18 mouse cellular contexts compared by ENCODE assay signal in the genomic region with DNA sequence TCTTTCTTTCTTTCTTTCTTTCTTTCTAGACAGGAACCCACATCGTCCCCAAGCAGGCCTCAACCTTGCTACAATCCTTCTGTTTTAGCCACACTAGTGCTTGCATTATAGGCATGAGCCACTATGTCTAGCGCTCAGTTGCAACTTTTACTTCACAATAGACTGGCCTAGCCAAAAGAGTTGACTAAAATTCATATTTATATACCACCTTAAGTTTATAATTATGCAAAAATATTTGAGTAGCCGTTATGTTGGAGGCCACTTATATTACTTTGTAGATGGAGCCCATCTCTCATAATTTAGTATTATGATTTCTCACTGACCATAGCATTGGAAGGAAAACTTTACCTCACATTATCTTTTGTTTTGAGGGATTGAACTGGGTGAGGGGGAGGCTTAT. TPM values are rescaled to one million over a fixed set of nuclear protein-coding genes. Genes with fewer than 3 reads are reported as not detected.
DNase-seq lines count a peak whose midpoint lies in the region; ATAC-seq and TF ChIP-seq lines count a peak whose summit lies in the region.
"Had no signal": no experiment of that assay in that cellular context is flagged by ENCODE, and none has a peak within 500 bp of the region (broad histone marks: within the 10 kb centered on the region; RNA-seq: fewer than 3 reads in every experiment).

No protein-coding gene starts in this region.

- no peak overlapping the region for H3K9ac ChIP-seq in stomach, embryonic 16.5 days (ENCODE audit: low read length)
- no peak overlapping the region for H3K9ac ChIP-seq in stomach, postnatal 0 days (ENCODE audit: low read length)
- no peak overlapping the region for H3K9ac ChIP-seq in forebrain, postnatal 0 days
- no peak overlapping the region for H3K9ac ChIP-seq in midbrain, embryonic 12.5 days (replicated peaks)
- H3K9ac ChIP-seq in liver, embryonic 12.5 days = no peak overlapping the region
- H3K9ac ChIP-seq: liver, postnatal 0 days had no signal

- ATAC-seq in stomach, embryonic 16.5 days (ENCODE audit: insufficient read depth, low FRiP score) = no peak
- no peak for ATAC-seq in stomach, postnatal 0 days (ENCODE audit: low FRiP score, low TSS enrichment)
- ATAC-seq in forebrain, postnatal 0 days = no peak
- ATAC-seq in midbrain, embryonic 12.5 days (ENCODE audit: low FRiP score, low read depth) = no peak
- ATAC-seq in liver, embryonic 12.5 days = no peak
- ATAC-seq in megakaryocyte, adult 5-6 weeks (ENCODE audit: poor library complexity, severe bottlenecking) = no peak
- ATAC-seq: liver, postnatal 0 days had no signal

- no peak for TF ChIP-seq EP300 in stomach, postnatal 0 days (optimal IDR thresholded peaks at IDR 0.05)

- no peak overlapping the region for H3K4me3 ChIP-seq in stomach, embryonic 16.5 days (replicated peaks; ENCODE audit: low read length)
- H3K4me3 ChIP-seq in stomach, postnatal 0 days (ENCODE audit: low read depth, low read length) = no peak overlapping the region
- H3K4me3 ChIP-seq in forebrain, postnatal 0 days (ENCODE audit: low read depth, low read length) = no peak overlapping the region
- H3K4me3 ChIP-seq in midbrain, embryonic 12.5 days = no peak overlapping the region; the same call in 1 of the 2 replicates
- no peak overlapping the region for H3K4me3 ChIP-seq in liver, embryonic 12.5 days

- no peak overlapping the region for H3K27ac ChIP-seq in stomach, embryonic 16.5 days (ENCODE audit: low read length)
- no peak overlapping the region for H3K27ac ChIP-seq in stomach, postnatal 0 days (replicated peaks)
- no peak overlapping the region for H3K27ac ChIP-seq in forebrain, postnatal 0 days (ENCODE audit: low read depth, low read length)
- no peak overlapping the region for H3K27ac ChIP-seq in midbrain, embryonic 12.5 days (replicated peaks)
- no peak overlapping the region for H3K27ac ChIP-seq in liver, embryonic 12.5 days

- no peak for DNase-seq in stomach, postnatal 0 days (ENCODE audit: low spot score)
- DNase-seq in forebrain, postnatal 0 days = no peak
- DNase-seq in thymus, postnatal 0 days (ENCODE audit: low spot score) = no peak
- DNase-seq: adrenal gland, adult 2 months; cerebellum, postnatal 10 days; heart, adult 18-20 months; heart, postnatal 14 days; kidney, adult 2 months; layer of hippocampus, adult 9-11 months; left cerebral cortex, postnatal 4 days; liver, postnatal 0 days; right cerebral cortex, postnatal 14 days; thymus, postnatal 36 days had no signal

- H3K4me2 ChIP-seq in stomach, embryonic 16.5 days (ENCODE audit: low read depth, low read length) = peak overlapping the region; percentile 75; the same call in 1 of the 2 replicates
- H3K4me2 ChIP-seq in stomach, postnatal 0 days (replicated peaks; ENCODE audit: low read depth) = no peak overlapping the region
- H3K4me2 ChIP-seq in forebrain, postnatal 0 days (ENCODE audit: low read depth) = peak overlapping the region; percentile 45; the same call in 1 of the 2 replicates
- peak overlapping the region; percentile 66 for H3K4me2 ChIP-seq in midbrain, embryonic 12.5 days (replicated peaks)
- no peak overlapping the region for H3K4me2 ChIP-seq in liver, embryonic 12.5 days

- H3K9me3 ChIP-seq in stomach, embryonic 16.5 days (replicated peaks; ENCODE audit: control insufficient read depth, low read length) = no peaks in the 10 kb centered on the region
- no peaks in the 10 kb centered on the region for H3K9me3 ChIP-seq in stomach, postnatal 0 days (ENCODE audit: control insufficient read depth, low read length)
- no peaks in the 10 kb centered on the region for H3K9me3 ChIP-seq in forebrain, postnatal 0 days (ENCODE audit: low read length)
- H3K9me3 ChIP-seq in midbrain, embryonic 12.5 days = no peaks in the 10 kb centered on the region
- H3K9me3 ChIP-seq in liver, embryonic 12.5 days (replicated peaks) = no peaks in the 10 kb centered on the region
- H3K9me3 ChIP-seq: megakaryocyte, embryonic 14.5 days had no signal

- TF ChIP-seq CTCF in stomach, postnatal 0 days (IDR thresholded peaks at IDR 0.05; ENCODE audit: low read depth) = no peak
- no peak for TF ChIP-seq CTCF in forebrain, postnatal 0 days (IDR thresholded peaks at IDR 0.05; ENCODE audit: low read depth)

- H3K4me1 ChIP-seq in stomach, embryonic 16.5 days (ENCODE audit: control insufficient read depth, insufficient read depth, low read length) = peaks cover 11% of the 10 kb centered on the region
- H3K4me1 ChIP-seq in stomach, postnatal 0 days (replicated peaks; ENCODE audit: control insufficient read depth, insufficient read depth) = no peaks in the 10 kb centered on the region; the same call in 1 of the 2 replicates
- H3K4me1 ChIP-seq in forebrain, postnatal 0 days (ENCODE audit: insufficient read depth) = peaks cover 13% of the 10 kb centered on the region
- peaks cover 23% of the 10 kb centered on the region for H3K4me1 ChIP-seq in midbrain, embryonic 12.5 days
- H3K4me1 ChIP-seq in liver, embryonic 12.5 days = peaks cover 24% of the 10 kb centered on the region

- no peaks in the 10 kb centered on the region for H3K36me3 ChIP-seq in stomach, embryonic 16.5 days (ENCODE audit: control insufficient read depth, insufficient read depth, low read length)
- H3K36me3 ChIP-seq in stomach, postnatal 0 days (ENCODE audit: control insufficient read depth, insufficient read depth, low read length) = no peaks in the 10 kb centered on the region
- no peaks in the 10 kb centered on the region for H3K36me3 ChIP-seq in forebrain, postnatal 0 days (ENCODE audit: insufficient read depth)
- peaks cover 4% of the 10 kb centered on the region; the same call in 1 of the 2 replicates for H3K36me3 ChIP-seq in midbrain, embryonic 12.5 days
- H3K36me3 ChIP-seq in liver, embryonic 12.5 days = no peaks in the 10 kb centered on the region

- H3K27me3 ChIP-seq in stomach, embryonic 16.5 days (ENCODE audit: control insufficient read depth, insufficient read depth, low read length) = no peaks in the 10 kb centered on the region
- H3K27me3 ChIP-seq in stomach, postnatal 0 days (ENCODE audit: control insufficient read depth, insufficient read depth, low read length) = no peaks in the 10 kb centered on the region
- no peaks in the 10 kb centered on the region for H3K27me3 ChIP-seq in forebrain, postnatal 0 days (ENCODE audit: insufficient read depth, low read length)
- no peaks in the 10 kb centered on the region for H3K27me3 ChIP-seq in midbrain, embryonic 12.5 days
- H3K27me3 ChIP-seq in liver, embryonic 12.5 days (replicated peaks) = no peaks in the 10 kb centered on the region
- H3K27me3 ChIP-seq: megakaryocyte, embryonic 14.5 days had no signal

- WGBS in stomach, embryonic 16.5 days = 83% methylated on average over 3 of the region's 3 CpGs
- WGBS in stomach, postnatal 0 days = 84% methylated on average over 3 of the region's 3 CpGs
- WGBS in forebrain, postnatal 0 days = 72% methylated on average over 3 of the region's 3 CpGs
- WGBS in midbrain, embryonic 12.5 days = 83% methylated on average over 3 of the region's 3 CpGs
- 80% methylated on average over 3 of the region's 3 CpGs for WGBS in liver, embryonic 12.5 days (ENCODE audit: insufficient replicate concordance)

RNA-seq across cellular contexts. Expression of gene Slc4a7, which starts 3.0 kb away (rescaled TPM):
- 13.7 and 15.4 TPM in 2 replicates for polyA plus RNA-seq in stomach, embryonic 16.5 days (2015; fragmentation: Nextera tagmentation; extraction: Ambion mirVana)
- 7.3 and 7.7 TPM in 2 replicates for polyA plus RNA-seq in stomach, postnatal 0 days (2015; fragmentation: Nextera tagmentation; extraction: Ambion mirVana)
- total RNA-seq in forebrain, postnatal 0 days (2014; rRNA removed) = 50.8 and 54.0 TPM in 2 replicates
- polyA plus RNA-seq in forebrain, postnatal 0 days (2015; fragmentation: Nextera tagmentation; extraction: Ambion mirVana) = 10.9 and 17.4 TPM in 2 replicates
- 48.8 and 49.9 TPM in 2 replicates for polyA plus RNA-seq in midbrain, embryonic 12.5 days (2016; fragmentation: Nextera tagmentation; extraction: Ambion mirVana)
- polyA plus RNA-seq in thymus, postnatal 0 days (2015; fragmentation: Nextera tagmentation; extraction: Ambion mirVana) = 12.1 and 17.3 TPM in 2 replicates
- polyA plus RNA-seq in liver, embryonic 12.5 days (2016; fragmentation: Nextera tagmentation; extraction: Ambion mirVana) = 6.3 and 7.3 TPM in 2 replicates
- total RNA-seq in megakaryocyte, adult 5-6 weeks (2015) = 23.9 and 26.7 TPM in 2 replicates
- total RNA-seq in megakaryocyte, adult 5-6 weeks (2017) = 28.2 and 29.0 TPM in 2 replicates

Comparison
In these comparisons a context has a peak if more than half of its experiments do, and no peak if none do; other contexts are left out.
1. H3K4me2 ChIP-seq: peak in stomach, embryonic 16.5 days (single experiment), forebrain, postnatal 0 days (single experiment) and midbrain, embryonic 12.5 days (single experiment); none in stomach, postnatal 0 days (single experiment) and liver, embryonic 12.5 days (single experiment).